Mouse (Mus musculus) stomach, embryonic 15.5 days (tissue): ENCODE data around the gene Bbx. TPM values are rescaled to one million over a fixed set of nuclear protein-coding genes. Genes with fewer than 3 reads are reported as not detected.

ENCODE experiments used
- ATAC-seq: fragments of 200-750 bp; cut with Nextera tagmentation; 2 replicates; pipeline ENCODE4 v1.8.0; 2017; ENCODE audit warnings: low read depth, moderate number of reproducible peaks, moderate TSS enrichment; ENCODE audit not compliant: insufficient read depth, low FRiP score
- H3K27ac ChIP-seq: fragments of 300-500 bp; sonication (generic); 2 replicates; pipeline ENCODE4 v1.5.1; 2015; ENCODE audit warnings: mild to moderate bottlenecking, inconsistent platforms
- H3K27me3 ChIP-seq: fragments of 300-500 bp; sonication (generic); replicated peaks from 2 replicates; pipeline ENCODE4 v1.6.1; 2015; ENCODE audit warnings: inconsistent platforms
- H3K36me3 ChIP-seq: fragments of 300-500 bp; sonication (generic); 2 replicates; pipeline ENCODE4 v1.6.1; 2015; ENCODE audit warnings: inconsistent platforms
- H3K4me1 ChIP-seq: fragments of 300-500 bp; sonication (generic); 2 replicates; pipeline ENCODE4 v1.6.1; 2015; ENCODE audit warnings: inconsistent platforms
- H3K4me2 ChIP-seq: fragments of 300-500 bp; sonication (generic); 2 replicates; pipeline ENCODE4 v1.6.1; 2015; ENCODE audit warnings: mild to moderate bottlenecking, inconsistent platforms
- H3K4me3 ChIP-seq: fragments of 300-500 bp; sonication (generic); replicated peaks from 2 replicates; pipeline ENCODE4 v1.5.1; 2015; ENCODE audit warnings: inconsistent platforms
- H3K9ac ChIP-seq: fragments of 300-500 bp; sonication (generic); 2 replicates; pipeline ENCODE4 v1.6.1; 2015; ENCODE audit warnings: inconsistent platforms
- H3K9me3 ChIP-seq: fragments of 300-500 bp; sonication (generic); 2 replicates; pipeline ENCODE4 v1.6.1; 2016; ENCODE audit warnings: inconsistent platforms
- WGBS: fragments of 180-500 bp; shearing (Covaris S2); methylation state at CpG from one replicate; pipeline ENCODE4 v1.1.7; 2015; 5-methylcytosine and 5-hydroxymethylcytosine counted together
- polyA plus RNA-seq: library from polyadenylated mRNA; unstranded; fragments of >200 nt; fragmentation: Nextera tagmentation; extraction: Ambion mirVana; gene quantifications from 2 replicates; pipeline ENCODE4 v1.2.1, GENCODE M21; 2015

The Bbx gene
- polyA plus RNA-seq, 1 experiment from 2014 or later, result 41.8 TPM

- Histone ChIP-seq H3K9ac (no peak overlapping the region), H3K9me3 (no peaks in the 10 kb centered on the region), H3K36me3 (no peaks in the 10 kb centered on the region), H3K27ac (no peak overlapping the region), H3K4me1 (no peaks in the 10 kb centered on the region), H3K27me3 (no peaks in the 10 kb centered on the region), H3K4me3 (no peak overlapping the region), H3K4me2 (no peak overlapping the region)
- 90% methylated on average over 4 of the region's 4 CpGs for WGBS
- ATAC-seq, result no peak
Measured at GRCm38 (mm10) chr16:50211727-50212126, 220.5 kb downstream of the Bbx start.

- no peak overlapping the region for H3K9ac ChIP-seq
- ATAC-seq, result no peak
- H3K4me3 ChIP-seq, result no peak overlapping the region
- no peaks in the 10 kb centered on the region for H3K27me3 ChIP-seq
- H3K4me1 ChIP-seq, result no peaks in the 10 kb centered on the region
- 80% methylated on average over 6 of the region's 6 CpGs for WGBS
- no peak overlapping the region for H3K4me2 ChIP-seq
- no peaks in the 10 kb centered on the region for H3K9me3 ChIP-seq
- H3K27ac ChIP-seq, result no peak overlapping the region
- no peaks in the 10 kb centered on the region for H3K36me3 ChIP-seq
Measured at GRCm38 (mm10) chr16:50211231-50211630, 221.0 kb downstream of the Bbx start.

- no peaks in the 10 kb centered on the region for H3K36me3 ChIP-seq
- H3K27me3 ChIP-seq, result no peaks in the 10 kb centered on the region
- no peaks in the 10 kb centered on the region for H3K9me3 ChIP-seq
- 84% methylated on average over 2 of the region's 2 CpGs for WGBS
- no peak overlapping the region for H3K4me3 ChIP-seq
- ATAC-seq, result no peak
- no peak overlapping the region for H3K9ac ChIP-seq
- no peaks in the 10 kb centered on the region for H3K4me1 ChIP-seq
- H3K27ac ChIP-seq, result no peak overlapping the region
- no peak overlapping the region for H3K4me2 ChIP-seq
Measured at GRCm38 (mm10) chr16:50210742-50211141, 221.4 kb downstream of the Bbx start.

- Histone ChIP-seq H3K36me3 (peaks cover 5% of the 10 kb centered on the region), H3K9me3 (no peaks in the 10 kb centered on the region), H3K9ac (no peak overlapping the region), H3K4me2 (no peak overlapping the region), H3K27ac (no peak overlapping the region), H3K4me3 (no peak overlapping the region), H3K4me1 (no peaks in the 10 kb centered on the region), H3K27me3 (no peaks in the 10 kb centered on the region)
- WGBS, result 80% methylated on average over 3 of the region's 3 CpGs
- ATAC-seq, result no peak
Measured at GRCm38 (mm10) chr16:50204944-50205343, 227.2 kb downstream of the Bbx start.

- H3K27me3 ChIP-seq, result no peaks in the 10 kb centered on the region
- no peak overlapping the region for H3K4me3 ChIP-seq
- H3K4me1 ChIP-seq, result no peaks in the 10 kb centered on the region
- ATAC-seq, result no peak
- H3K27ac ChIP-seq, result no peak overlapping the region
- H3K9me3 ChIP-seq, result no peaks in the 10 kb centered on the region
- no peak overlapping the region for H3K4me2 ChIP-seq
- H3K36me3 ChIP-seq, result peaks cover 5% of the 10 kb centered on the region
- no peak overlapping the region for H3K9ac ChIP-seq
- WGBS, result 88% methylated on average over 7 of the region's 7 CpGs
Measured at GRCm38 (mm10) chr16:50201546-50202151, 230.5 kb downstream of the Bbx start.

GRCm38 (mm10) chr16:50200214-50200613 lies 232.0 kb downstream of the Bbx start:
- peaks cover 5% of the 10 kb centered on the region for H3K36me3 ChIP-seq
- no peaks in the 10 kb centered on the region for H3K27me3 ChIP-seq
- H3K9me3 ChIP-seq, result no peaks in the 10 kb centered on the region
- WGBS, result 94% methylated on average over 15 of the region's 15 CpGs
- H3K4me2 ChIP-seq, result no peak overlapping the region
- H3K9ac ChIP-seq, result no peak overlapping the region
- no peak overlapping the region for H3K4me3 ChIP-seq
- no peak overlapping the region for H3K27ac ChIP-seq
- ATAC-seq, result no peak
- H3K4me1 ChIP-seq, result no peaks in the 10 kb centered on the region

GRCm38 (mm10) chr16:50196118-50196517 lies 236.1 kb downstream of the Bbx start:
- H3K4me2 ChIP-seq, result no peak overlapping the region
- H3K27me3 ChIP-seq, result no peaks in the 10 kb centered on the region
- no peaks in the 10 kb centered on the region for H3K4me1 ChIP-seq
- H3K27ac ChIP-seq, result no peak overlapping the region
- no peak overlapping the region for H3K9ac ChIP-seq
- ATAC-seq, result no peak
- H3K36me3 ChIP-seq, result peaks cover 5% of the 10 kb centered on the region
- H3K9me3 ChIP-seq, result no peaks in the 10 kb centered on the region
- WGBS, result 58% methylated on average over 4 of the region's 4 CpGs
- no peak overlapping the region for H3K4me3 ChIP-seq

- Histone ChIP-seq H3K9ac (no peak overlapping the region), H3K4me1 (no peaks in the 10 kb centered on the region), H3K36me3 (no peaks in the 10 kb centered on the region), H3K27ac (no peak overlapping the region), H3K4me2 (no peak overlapping the region), H3K4me3 (no peak overlapping the region), H3K27me3 (no peaks in the 10 kb centered on the region), H3K9me3 (no peaks in the 10 kb centered on the region)
- no peak for ATAC-seq
- WGBS, result 96% methylated on average over 1 of the region's 1 CpGs
Measured at GRCm38 (mm10) chr16:50192626-50193025, 239.6 kb downstream of the Bbx start.

- H3K4me3 ChIP-seq, result no peak overlapping the region
- H3K4me1 ChIP-seq, result no peaks in the 10 kb centered on the region
- H3K9ac ChIP-seq, result no peak overlapping the region
- no peak for ATAC-seq
- WGBS, result 30% methylated on average over 6 of the region's 6 CpGs
- no peak overlapping the region for H3K4me2 ChIP-seq
- H3K27me3 ChIP-seq, result no peaks in the 10 kb centered on the region
- no peak overlapping the region for H3K27ac ChIP-seq
- no peaks in the 10 kb centered on the region for H3K9me3 ChIP-seq
- H3K36me3 ChIP-seq, result no peaks in the 10 kb centered on the region
Measured at GRCm38 (mm10) chr16:50189108-50189507, 243.1 kb downstream of the Bbx start.

GRCm38 (mm10) chr16:50186604-50187003 lies 245.6 kb downstream of the Bbx start:
- no peak for ATAC-seq
- no peak overlapping the region for H3K27ac ChIP-seq
- no peak overlapping the region for H3K9ac ChIP-seq
- no peaks in the 10 kb centered on the region for H3K9me3 ChIP-seq
- no peak overlapping the region for H3K4me3 ChIP-seq
- H3K4me2 ChIP-seq, result no peak overlapping the region
- H3K4me1 ChIP-seq, result no peaks in the 10 kb centered on the region
- WGBS, result 62% methylated on average over 6 of the region's 6 CpGs
- H3K36me3 ChIP-seq, result no peaks in the 10 kb centered on the region
- H3K27me3 ChIP-seq, result no peaks in the 10 kb centered on the region

- H3K4me3 ChIP-seq, result no peak overlapping the region
- H3K9me3 ChIP-seq, result no peaks in the 10 kb centered on the region
- ATAC-seq, result peak; percentile 85
- H3K27me3 ChIP-seq, result no peaks in the 10 kb centered on the region
- no peak overlapping the region for H3K27ac ChIP-seq
- H3K9ac ChIP-seq, result no peak overlapping the region
- H3K4me2 ChIP-seq, result no peak overlapping the region
- H3K4me1 ChIP-seq, result no peaks in the 10 kb centered on the region
- no peaks in the 10 kb centered on the region for H3K36me3 ChIP-seq
- 10% methylated on average over 5 of the region's 5 CpGs for WGBS
Measured at GRCm38 (mm10) chr16:50185041-50185440, 247.1 kb downstream of the Bbx start.

GRCm38 (mm10) chr16:50182988-50183387 lies 249.2 kb downstream of the Bbx start:
- Histone ChIP-seq H3K9ac (no peak overlapping the region), H3K4me2 (no peak overlapping the region), H3K36me3 (no peaks in the 10 kb centered on the region), H3K4me1 (no peaks in the 10 kb centered on the region), H3K4me3 (no peak overlapping the region), H3K27me3 (no peaks in the 10 kb centered on the region), H3K27ac (no peak overlapping the region), H3K9me3 (no peaks in the 10 kb centered on the region)
- 66% methylated on average over 8 of the region's 8 CpGs for WGBS
- ATAC-seq, result no peak

GRCm38 (mm10) chr16:50182561-50182960 lies 249.6 kb downstream of the Bbx start:
- no peak overlapping the region for H3K9ac ChIP-seq
- H3K9me3 ChIP-seq, result no peaks in the 10 kb centered on the region
- WGBS, result 87% methylated on average over 10 of the region's 10 CpGs
- H3K4me2 ChIP-seq, result no peak overlapping the region
- no peak for ATAC-seq
- no peak overlapping the region for H3K27ac ChIP-seq
- H3K4me1 ChIP-seq, result no peaks in the 10 kb centered on the region
- H3K4me3 ChIP-seq, result no peak overlapping the region
- no peaks in the 10 kb centered on the region for H3K36me3 ChIP-seq
- H3K27me3 ChIP-seq, result no peaks in the 10 kb centered on the region
